Mouse (Mus musculus) ES-E14 (cell line): Measurements from ENCODE around the gene 1110059E24Rik. TPM values are rescaled to one million over a fixed set of nuclear protein-coding genes. Genes with fewer than 3 reads are reported as not detected.

ENCODE experiments used
- DNase-seq: peaks from one replicate; pipeline ENCODE4 v3.0.0-alpha.2; 2013; ENCODE audit warnings: low read depth, low spot score
- H3K27ac ChIP-seq: 2 replicates; pipeline ENCODE4 v1.5.1; 2012; ENCODE audit warnings: low read depth, mild to moderate bottlenecking, low read length, moderate library complexity, mixed read lengths; ENCODE audit not compliant: poor library complexity, insufficient read depth, severe bottlenecking
- H3K36me3 ChIP-seq: 2 replicates; pipeline ENCODE4 v1.6.1; 2012; ENCODE audit warnings: mild to moderate bottlenecking, low read length, moderate library complexity, mixed read lengths; ENCODE audit not compliant: control insufficient read depth, poor library complexity, insufficient read depth, severe bottlenecking
- H3K4me1 ChIP-seq, 2 experiments: fragments of 150-350 bp in 1 of 2; sonication (generic) in 1 of 2; 2 replicates each; pipeline ENCODE4 v1.6.1; 2012; ENCODE audit warnings: low read length in 2 of 2, mild to moderate bottlenecking in 1 of 2, mixed read lengths in 1 of 2; ENCODE audit not compliant: control insufficient read depth in 2 of 2, insufficient read depth in 2 of 2, poor library complexity in 1 of 2
- H3K4me3 ChIP-seq, 2 experiments: fragments of 150-350 bp in 1 of 2; sonication (generic) in 1 of 2; 2 replicates each; pipeline ENCODE4 v1.5.1; 2012; ENCODE audit warnings: low read length in 2 of 2, low read depth in 1 of 2, mild to moderate bottlenecking in 1 of 2, mixed read lengths in 1 of 2; ENCODE audit not compliant: insufficient read depth in 1 of 2, poor library complexity in 1 of 2, severe bottlenecking in 1 of 2
- H3K9ac ChIP-seq: 2 replicates; pipeline ENCODE4 v1.6.1; 2012; ENCODE audit warnings: low read depth, mild to moderate bottlenecking, low read length, mixed read lengths; ENCODE audit not compliant: poor library complexity, insufficient read depth, severe bottlenecking
- H3K9me3 ChIP-seq: fragments of 150-350 bp; sonication (generic); 2 replicates; pipeline ENCODE4 v1.6.1; 2012; ENCODE audit warnings: low read depth, mild to moderate bottlenecking, low read length; ENCODE audit not compliant: control insufficient read depth, insufficient read depth
- CHD2 ChIP-seq: IDR thresholded peaks from 2 replicates; pipeline ENCODE4 v1.6.1; 2014; ENCODE audit warnings: mild to moderate bottlenecking, low read depth, low read length, inconsistent platforms
- HCFC1 ChIP-seq: IDR thresholded peaks from 2 replicates; pipeline ENCODE4 v1.6.1; 2012; ENCODE audit warnings: low read length, inconsistent platforms, borderline replicate concordance; ENCODE audit not compliant: insufficient read depth
- MAFK ChIP-seq: IDR thresholded peaks from 2 replicates; pipeline ENCODE4 v1.6.1; 2014; ENCODE audit warnings: mild to moderate bottlenecking, low read depth, low read length, inconsistent platforms; ENCODE audit not compliant: insufficient read depth
- ZC3H11A ChIP-seq: IDR thresholded peaks from 2 replicates; pipeline ENCODE4 v1.6.1; 2012; ENCODE audit warnings: low read depth, mild to moderate bottlenecking, inconsistent platforms, low read length, borderline replicate concordance
- ZNF384 ChIP-seq: IDR thresholded peaks from 2 replicates; pipeline ENCODE4 v1.6.1; 2012; ENCODE audit warnings: low read depth, low read length, inconsistent platforms
- in situ Hi-C, 2 experiments: fragments of 600-800 bp; cut with MboI; formaldehyde crosslinking; loops; one replicate each; pipeline ENCODE4 v1.15.1; 2025; ENCODE audit warnings: low sequenced_read_pairs in 2 of 2, inconsistent platforms in 1 of 2; ENCODE audit not compliant: unreplicated experiment in 2 of 2
- total RNA-seq: library from RNA; depleted of rRNA; stranded (reverse); fragments of 300-350 nt; gene quantifications from 2 replicates; pipeline ENCODE4 v1.2.3, GENCODE M21; 2012; rRNA removed

Gene 1110059E24Rik
- total RNA-seq, 1 experiment, result 38.9 TPM

DNA sequence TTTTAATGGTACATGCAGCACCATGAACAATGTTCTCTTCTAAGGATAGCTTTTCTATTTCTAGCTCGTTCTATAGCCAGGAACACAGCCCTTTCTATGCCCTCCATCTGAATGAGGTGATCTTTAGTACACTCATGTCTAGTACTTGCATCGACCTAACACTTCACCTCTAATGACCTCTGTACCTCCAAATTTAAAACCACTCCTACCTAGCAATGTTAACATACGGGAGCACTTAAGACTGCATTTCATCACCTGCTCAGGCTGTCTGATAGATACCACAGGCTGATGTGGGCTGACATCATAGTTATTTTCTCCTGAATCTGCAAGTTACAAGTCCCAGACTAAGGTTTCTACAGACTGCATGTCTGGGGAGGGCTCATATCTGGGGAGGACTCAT, 103.8 kb downstream of the 1110059E24Rik start:
- no peaks in the 10 kb centered on the region for H3K4me1 ChIP-seq
- in situ Hi-C loops, result no loop called here
- H3K9me3 ChIP-seq, result no peaks in the 10 kb centered on the region
- no peak for TF ChIP-seq HCFC1
- no peak for TF ChIP-seq ZC3H11A
- TF ChIP-seq ZNF384, result no peak
- TF ChIP-seq MAFK, result no peak
- no peak for TF ChIP-seq CHD2
- H3K36me3 ChIP-seq, result no peaks in the 10 kb centered on the region
- H3K4me3 ChIP-seq, result no peak overlapping the region
- no peak overlapping the region for H3K9ac ChIP-seq
- no peak overlapping the region for H3K27ac ChIP-seq
- no peak for DNase-seq

GRCm38 (mm10) chr19:21537125-21537524, 115.7 kb downstream of the 1110059E24Rik start:
- TF ChIP-seq HCFC1 (no peak), MAFK (no peak), ZC3H11A (no peak), CHD2 (no peak), ZNF384 (no peak)
- in situ Hi-C loops, result no loop called here
- no peak for DNase-seq
- Histone ChIP-seq H3K36me3 (no peaks in the 10 kb centered on the region), H3K27ac (no peak overlapping the region), H3K9ac (no peak overlapping the region), H3K4me3 (no peak overlapping the region), H3K4me1 (no peaks in the 10 kb centered on the region), H3K9me3 (no peaks in the 10 kb centered on the region)

Other genes starting within 250 kb of the 1110059E24Rik start
- 0.13 and 0.16 TPM in 2 replicates for gene Gda, start 179.5 kb downstream of the 1110059E24Rik start, total RNA-seq
- gene Abhd17b, start 209 bp upstream of the 1110059E24Rik start, total RNA-seq, result 13.1 and 15.9 TPM in 2 replicates
- 75.3 and 175 TPM in 2 replicates for gene Cemip2, start 125.4 kb upstream of the 1110059E24Rik start, total RNA-seq